8 mouse cellular contexts compared by ENCODE assay signal in the genomic region with DNA sequence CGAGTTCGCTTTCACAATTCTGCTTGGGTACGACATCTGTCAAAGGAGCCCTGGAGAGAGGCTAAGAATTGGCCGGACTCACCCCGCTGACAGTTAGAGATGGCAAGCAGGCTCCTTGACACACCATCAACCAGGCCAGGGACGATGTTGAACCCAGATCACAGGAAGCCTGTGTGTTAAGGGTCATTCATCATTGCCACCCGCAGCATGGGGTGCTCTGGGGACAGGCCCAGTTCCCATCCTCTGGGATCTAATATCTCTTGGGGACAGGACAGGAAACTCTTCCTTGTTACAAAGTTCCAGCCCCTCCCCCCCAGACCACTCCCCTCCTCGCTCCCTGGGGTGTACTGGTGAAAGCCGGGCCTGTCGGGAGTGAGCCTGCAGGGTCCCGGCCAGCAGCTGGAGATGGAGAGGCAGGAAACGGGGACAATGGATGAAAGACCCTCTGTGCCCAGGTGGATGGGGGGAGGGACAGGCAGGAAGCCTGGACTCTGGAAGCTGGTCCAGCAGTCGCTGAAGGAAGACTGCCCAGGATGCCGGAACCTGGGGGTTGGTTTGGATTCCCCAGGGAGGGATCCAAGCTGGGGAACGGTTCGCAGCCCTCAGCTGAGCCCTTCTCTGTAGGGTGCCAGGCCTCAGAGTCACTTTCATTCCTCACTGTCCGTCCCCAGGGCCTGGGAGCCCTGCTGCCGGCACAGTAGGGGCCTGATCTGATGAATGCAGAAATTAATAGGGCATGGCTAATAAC. TPM values are rescaled to one million over a fixed set of nuclear protein-coding genes. Genes with fewer than 3 reads are reported as not detected.
DNase-seq lines count a peak whose midpoint lies in the region; ATAC-seq and TF ChIP-seq lines count a peak whose summit lies in the region.

No protein-coding gene starts in this region.

- no peaks in the 10 kb centered on the region for H3K36me3 ChIP-seq in heart, adult 2 months (ENCODE audit: control insufficient read depth, insufficient read depth, low read length)
- no peaks in the 10 kb centered on the region for H3K36me3 ChIP-seq in intestine, postnatal 0 days (ENCODE audit: control insufficient read depth, insufficient read depth)
- H3K36me3 ChIP-seq in lung, embryonic 16.5 days (ENCODE audit: control insufficient read depth, insufficient read depth, low read length), result no peaks in the 10 kb centered on the region
- H3K36me3 ChIP-seq in stomach, postnatal 0 days (ENCODE audit: control insufficient read depth, insufficient read depth, low read length), result no peaks in the 10 kb centered on the region

- H3K27ac ChIP-seq in gastrocnemius, adult 2 months, result peak overlapping the region; percentile 62
- peak overlapping the region; percentile 17 for H3K27ac ChIP-seq in brown adipose tissue, adult 24 weeks (replicated peaks; ENCODE audit: low read depth, low read length)
- H3K27ac ChIP-seq in heart, adult 2 months, result peak overlapping the region; percentile 49
- no peak overlapping the region for H3K27ac ChIP-seq in intestine, postnatal 0 days (ENCODE audit: low read depth, low read length)
- peak overlapping the region; percentile 62 for H3K27ac ChIP-seq in lung, embryonic 16.5 days (ENCODE audit: low read length)
- H3K27ac ChIP-seq in stomach, postnatal 0 days (replicated peaks), result no peak overlapping the region

- no peak for TF ChIP-seq CTCF in gastrocnemius, adult 2 months (IDR thresholded peaks at IDR 0.05)
- TF ChIP-seq CTCF in heart, adult 2 months (IDR thresholded peaks at IDR 0.05), result no peak
- TF ChIP-seq CTCF in intestine, postnatal 0 days (IDR thresholded peaks at IDR 0.05; ENCODE audit: low read depth), result no peak
- no peak for TF ChIP-seq CTCF in stomach, postnatal 0 days (IDR thresholded peaks at IDR 0.05; ENCODE audit: low read depth)

- peaks cover 19% of the 10 kb centered on the region for H3K4me1 ChIP-seq in brown adipose tissue, adult 24 weeks (ENCODE audit: control insufficient read depth, insufficient read depth, insufficient read length, low read length)
- H3K4me1 ChIP-seq in heart, adult 2 months (ENCODE audit: control insufficient read depth, insufficient read depth, low read length), result no peaks in the 10 kb centered on the region
- H3K4me1 ChIP-seq in intestine, postnatal 0 days (replicated peaks; ENCODE audit: control insufficient read depth, insufficient read depth, low read length), result no peaks in the 10 kb centered on the region
- H3K4me1 ChIP-seq in lung, embryonic 16.5 days (replicated peaks; ENCODE audit: control insufficient read depth, insufficient read depth, low read length), result peaks cover 12% of the 10 kb centered on the region; the same call in 1 of the 2 replicates
- 0 out of 2 replicates have a peak, but pooled peaks cover 3% of the 10 kb centered on the region for H3K4me1 ChIP-seq in stomach, postnatal 0 days (replicated peaks; ENCODE audit: control insufficient read depth, insufficient read depth)

- TF ChIP-seq POLR2A in heart, adult 2 months (IDR thresholded peaks at IDR 0.05; ENCODE audit: insufficient read depth, low read depth, low read length), result no peak; the same call in 1 of the 2 replicates

- ATAC-seq in intestine, postnatal 0 days, result peak; percentile 17; the same call in 1 of the 2 replicates
- ATAC-seq in lung, embryonic 16.5 days (ENCODE audit: low read depth), result peak; percentile 83
- ATAC-seq in stomach, postnatal 0 days (ENCODE audit: low FRiP score, low TSS enrichment), result peak; percentile 31; the same call in 1 of the 2 replicates

- peak; percentile 39 for DNase-seq in gastrocnemius, adult 2 months
- DNase-seq in gastrocnemius, postnatal 36 days, result no peak
- peak; percentile 55 to 60 for DNase-seq in heart, adult 2 months
- no peak for DNase-seq in stomach, postnatal 0 days (ENCODE audit: low spot score)
- no peak for DNase-seq in urinary bladder, postnatal 10 days (ENCODE audit: low spot score)

- H3K27me3 ChIP-seq in heart, adult 2 months (ENCODE audit: control insufficient read depth, insufficient read depth, low read length), result no peaks in the 10 kb centered on the region
- no peaks in the 10 kb centered on the region for H3K27me3 ChIP-seq in intestine, postnatal 0 days (replicated peaks; ENCODE audit: control insufficient read depth, insufficient read depth, low read length)
- H3K27me3 ChIP-seq in lung, embryonic 16.5 days (ENCODE audit: control insufficient read depth, insufficient read depth, low read depth, low read length), result no peaks in the 10 kb centered on the region
- H3K27me3 ChIP-seq in stomach, postnatal 0 days (ENCODE audit: control insufficient read depth, insufficient read depth, low read length), result no peaks in the 10 kb centered on the region

- H3K9me3 ChIP-seq in intestine, postnatal 0 days (ENCODE audit: control insufficient read depth), result no peaks in the 10 kb centered on the region
- no peaks in the 10 kb centered on the region for H3K9me3 ChIP-seq in lung, embryonic 16.5 days (ENCODE audit: control insufficient read depth, low read length)
- H3K9me3 ChIP-seq in stomach, postnatal 0 days (ENCODE audit: control insufficient read depth, low read length), result no peaks in the 10 kb centered on the region

- no peak overlapping the region for H3K4me2 ChIP-seq in intestine, postnatal 0 days (replicated peaks; ENCODE audit: low read depth)
- peak overlapping the region; percentile 31 for H3K4me2 ChIP-seq in lung, embryonic 16.5 days (ENCODE audit: low read depth, low read length)
- H3K4me2 ChIP-seq in stomach, postnatal 0 days (replicated peaks; ENCODE audit: low read depth), result peak overlapping the region; percentile 11

- H3K4me3 ChIP-seq in gastrocnemius, adult 2 months, result peak overlapping the region; percentile 55
- peak overlapping the region; percentile 39 for H3K4me3 ChIP-seq in brown adipose tissue, adult 24 weeks (ENCODE audit: insufficient read depth, low read depth, low read length)
- H3K4me3 ChIP-seq in heart, adult 2 months, result peak overlapping the region; percentile 22
- H3K4me3 ChIP-seq in intestine, postnatal 0 days (ENCODE audit: low read depth, low read length), result no peak overlapping the region
- H3K4me3 ChIP-seq in lung, embryonic 16.5 days (ENCODE audit: low read length), result peak overlapping the region; percentile 13; the same call in 1 of the 2 replicates
- H3K4me3 ChIP-seq in stomach, postnatal 0 days (ENCODE audit: low read depth, low read length), result no peak overlapping the region

- TF ChIP-seq EP300 in heart, adult 2 months (IDR thresholded peaks at IDR 0.05; ENCODE audit: insufficient read depth, low read depth, low read length), result no peak
- no peak for TF ChIP-seq EP300 in stomach, postnatal 0 days (optimal IDR thresholded peaks at IDR 0.05)

- H3K79me2 ChIP-seq in heart, adult 2 months (replicated peaks; ENCODE audit: control insufficient read depth, insufficient read depth, low read length), result no peaks in the 10 kb centered on the region

- intact Hi-C loops in gastrocnemius, adult 2 months (cut with DNase I), result no loop called here
- intact Hi-C loops in gastrocnemius, postnatal 36 days (cut with DNase I), result no loop called here
- intact Hi-C loops in heart, adult 2 months (cut with DNase I), result no loop called here

- H3K9ac ChIP-seq in heart, adult 2 months (ENCODE audit: low read depth, low read length), result no peak overlapping the region
- H3K9ac ChIP-seq in intestine, postnatal 0 days (ENCODE audit: low read depth, low read length), result no peak overlapping the region
- H3K9ac ChIP-seq in lung, embryonic 16.5 days (ENCODE audit: low read length), result peak overlapping the region; percentile 52; the same call in 1 of the 2 replicates
- H3K9ac ChIP-seq in stomach, postnatal 0 days (ENCODE audit: low read length), result peak overlapping the region; percentile 31; the same call in 1 of the 2 replicates

- WGBS in heart, adult 2 months, result 30% methylated on average over 18 of the region's 18 CpGs
- WGBS in intestine, postnatal 0 days, result 42% methylated on average over 18 of the region's 18 CpGs
- 13% methylated on average over 18 of the region's 18 CpGs for WGBS in lung, embryonic 16.5 days
- 31% methylated on average over 18 of the region's 18 CpGs for WGBS in stomach, postnatal 0 days

RNA-seq across cellular contexts. Expression of a gene that starts 38.5 kb away (rescaled TPM):
- 10 to 100 TPM; 11.3 to 21.9 TPM for total RNA-seq in gastrocnemius, adult 2 months (2021)
- 10 to 100 TPM; 13.8 to 14.1 TPM for total RNA-seq in gastrocnemius, postnatal 36 days (2021)
- 75.0 and 78.1 TPM in 2 replicates for polyA plus RNA-seq in brown adipose tissue, adult 24 weeks (2012; ENCODE audit: insufficient read depth, insufficient read length, missing spikeins)
- total RNA-seq in heart, adult 2 months (2021), result 10 to 100 TPM; 56.8 to 58.8 TPM
- 92.1 and 120 TPM in 2 replicates for polyA plus RNA-seq in heart, adult 2 months (2012; rRNA removed)
- polyA plus RNA-seq in intestine, postnatal 0 days (2015; fragmentation: Nextera tagmentation; extraction: Ambion mirVana), result 106 and 118 TPM in 2 replicates
- 560 and 561 TPM in 2 replicates for polyA plus RNA-seq in lung, embryonic 16.5 days (2015; fragmentation: Nextera tagmentation; extraction: Ambion mirVana)
- 201 and 224 TPM in 2 replicates for polyA plus RNA-seq in stomach, postnatal 0 days (2015; fragmentation: Nextera tagmentation; extraction: Ambion mirVana)

RNA-seq across cellular contexts. Expression of a gene that starts 51.5 kb away (rescaled TPM):
- total RNA-seq in gastrocnemius, adult 2 months (2021), result 100 to 1,000 TPM; 215 to 256 TPM
- total RNA-seq in gastrocnemius, postnatal 36 days (2021), result 100 to 1,000 TPM; 188 to 251 TPM
- 772 and 1,311 TPM in 2 replicates for polyA plus RNA-seq in brown adipose tissue, adult 24 weeks (2012; ENCODE audit: insufficient read depth, insufficient read length, missing spikeins)
- 100 to 1,000 TPM; 259 to 288 TPM for total RNA-seq in heart, adult 2 months (2021)
- polyA plus RNA-seq in heart, adult 2 months (2012; rRNA removed), result 132 and 186 TPM in 2 replicates
- 268 and 276 TPM in 2 replicates for polyA plus RNA-seq in intestine, postnatal 0 days (2015; fragmentation: Nextera tagmentation; extraction: Ambion mirVana)
- 458 and 506 TPM in 2 replicates for polyA plus RNA-seq in lung, embryonic 16.5 days (2015; fragmentation: Nextera tagmentation; extraction: Ambion mirVana)
- polyA plus RNA-seq in stomach, postnatal 0 days (2015; fragmentation: Nextera tagmentation; extraction: Ambion mirVana), result 369 and 402 TPM in 2 replicates

Comparison
In these comparisons a context has a peak if more than half of its experiments do, and no peak if none do; other contexts are left out.
1. DNase-seq: peak in gastrocnemius, adult 2 months (single experiment) and heart, adult 2 months (2 of 2); none in gastrocnemius, postnatal 36 days (0 of 2), stomach, postnatal 0 days (single experiment) and urinary bladder, postnatal 10 days (single experiment).
2. H3K27ac ChIP-seq: peak in gastrocnemius, adult 2 months (single experiment), brown adipose tissue, adult 24 weeks (single experiment), heart, adult 2 months (single experiment) and lung, embryonic 16.5 days (single experiment); none in intestine, postnatal 0 days (single experiment) and stomach, postnatal 0 days (single experiment).
3. H3K4me3 ChIP-seq: peak in gastrocnemius, adult 2 months (single experiment), brown adipose tissue, adult 24 weeks (single experiment), heart, adult 2 months (single experiment) and lung, embryonic 16.5 days (single experiment); none in intestine, postnatal 0 days (single experiment) and stomach, postnatal 0 days (single experiment).
4. H3K9ac ChIP-seq: peak in lung, embryonic 16.5 days (single experiment) and stomach, postnatal 0 days (single experiment); none in heart, adult 2 months (single experiment) and intestine, postnatal 0 days (single experiment).
5. ATAC-seq: peak in every context shown above with its lines; median percentile 83 in lung, embryonic 16.5 days; 31 in stomach, postnatal 0 days; 17 in intestine, postnatal 0 days.